ENCODE assay signal across 12 mouse cellular contexts in the genomic region with DNA sequence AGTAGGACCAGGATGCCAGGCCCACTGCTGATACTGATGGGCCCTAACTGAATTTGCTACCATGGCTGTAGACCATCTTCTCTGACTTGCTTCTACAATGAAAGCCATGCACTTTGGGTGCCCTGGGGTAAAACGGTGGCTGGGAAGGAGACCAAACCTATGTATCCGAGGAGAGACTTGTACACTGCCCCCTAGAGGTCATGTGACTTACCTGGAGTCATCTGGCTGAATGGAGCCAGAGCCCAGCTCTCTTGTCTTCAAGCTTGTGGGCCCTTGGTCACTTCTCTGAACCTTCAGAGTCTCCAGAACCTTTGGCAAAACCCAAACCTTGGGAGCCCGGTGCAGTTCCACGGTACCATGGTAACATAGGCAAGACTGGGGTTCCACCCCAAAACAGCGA.
A peak's percentile ranks its signal among the peaks of the same experiment; 100 is the strongest.
DNase-seq lines count a peak whose midpoint lies in the region; ATAC-seq and TF ChIP-seq lines count a peak whose summit lies in the region.
"Had no signal": no experiment of that assay in that cellular context is flagged by ENCODE, and none has a peak within 500 bp of the region (broad histone marks: within the 10 kb centered on the region; RNA-seq: fewer than 3 reads in every experiment).

No protein-coding gene starts in this region.

- 0 out of 2 replicates have a peak, but pooled peaks cover 4% of the 10 kb centered on the region for H3K4me1 ChIP-seq in hindbrain, postnatal 0 days (ENCODE audit: insufficient read depth, low read length)
- H3K4me1 ChIP-seq in hindbrain, embryonic 12.5 days = peaks cover 14% of the 10 kb centered on the region
- no peaks in the 10 kb centered on the region; the same call in 1 of the 2 replicates for H3K4me1 ChIP-seq in thymus, adult 2 months (replicated peaks; ENCODE audit: control insufficient read depth, insufficient read depth, low read length)
- H3K4me1 ChIP-seq in forebrain, embryonic 14.5 days (ENCODE audit: control insufficient read depth, insufficient read depth, low read length) = peaks cover 3% of the 10 kb centered on the region; the same call in 1 of the 2 replicates

- TF ChIP-seq CTCF in hindbrain, postnatal 0 days (IDR thresholded peaks at IDR 0.05; ENCODE audit: low read depth) = 0 out of 2 replicates have a peak, but pooled peaks have one; percentile 22
- peak; percentile 18; the same call in 1 of the 2 replicates for TF ChIP-seq CTCF in thymus, adult 2 months (IDR thresholded peaks at IDR 0.05; ENCODE audit: borderline replicate concordance, control insufficient read depth, extremely low read depth, insufficient read depth, low read length, poor library complexity)

- DNase-seq in hindbrain, postnatal 0 days (ENCODE audit: low spot score) = no peak
- peak; percentile 26 for DNase-seq in thymus, adult 2 months
- DNase-seq in thymus, adult 18-20 months = no peak
- DNase-seq in induced T-regulatory cell, adult 2 months (ENCODE audit: low read depth) = peak; percentile 22
- no peak for DNase-seq in adrenal gland, postnatal 25 days
- no peak for DNase-seq in forebrain, embryonic 14.5 days (ENCODE audit: low spot score)
- DNase-seq: cerebellum, adult 18-20 months; kidney, adult 18-20 months had no signal

- no peak for ATAC-seq in hindbrain, postnatal 0 days
- no peak for ATAC-seq in hindbrain, embryonic 12.5 days (ENCODE audit: low FRiP score)
- ATAC-seq in forebrain, embryonic 14.5 days = no peak

- no peaks in the 10 kb centered on the region for H3K27me3 ChIP-seq in hindbrain, postnatal 0 days (ENCODE audit: insufficient read depth, low read length)
- H3K27me3 ChIP-seq in hindbrain, embryonic 12.5 days = no peaks in the 10 kb centered on the region; the same call in 1 of the 2 replicates
- H3K27me3 ChIP-seq in thymus, adult 2 months (ENCODE audit: control insufficient read depth, insufficient read depth, low read length) = no peaks in the 10 kb centered on the region
- no peaks in the 10 kb centered on the region for H3K27me3 ChIP-seq in forebrain, embryonic 14.5 days (replicated peaks; ENCODE audit: control insufficient read depth, insufficient read depth, low read length)
- H3K27me3 ChIP-seq: neural tube, embryonic 12.5 days had no signal

- 78% methylated on average over 5 of the region's 5 CpGs for WGBS in hindbrain, postnatal 0 days
- 78% methylated on average over 5 of the region's 5 CpGs for WGBS in hindbrain, embryonic 12.5 days
- WGBS in thymus, adult 2 months = 75% methylated on average over 5 of the region's 5 CpGs
- WGBS in forebrain, embryonic 14.5 days = 79% methylated on average over 5 of the region's 5 CpGs

- no peak for TF ChIP-seq POLR2A in thymus, adult 2 months (IDR thresholded peaks at IDR 0.05; ENCODE audit: control insufficient read depth, extremely low read depth, insufficient read depth, low read length, poor library complexity)

- no peaks in the 10 kb centered on the region for H3K36me3 ChIP-seq in hindbrain, postnatal 0 days (ENCODE audit: insufficient read depth, low read length)
- H3K36me3 ChIP-seq in hindbrain, embryonic 12.5 days = no peaks in the 10 kb centered on the region
- no peaks in the 10 kb centered on the region for H3K36me3 ChIP-seq in thymus, adult 2 months (ENCODE audit: control insufficient read depth, insufficient read depth, low read length)
- H3K36me3 ChIP-seq in forebrain, embryonic 14.5 days (ENCODE audit: control insufficient read depth, insufficient read depth, low read length) = no peaks in the 10 kb centered on the region
- H3K36me3 ChIP-seq: limb, embryonic 10.5 days; neural tube, embryonic 12.5 days had no signal

- no peak overlapping the region for H3K4me3 ChIP-seq in hindbrain, postnatal 0 days (ENCODE audit: low read length)
- no peak overlapping the region for H3K4me3 ChIP-seq in hindbrain, embryonic 12.5 days
- no peak overlapping the region for H3K4me3 ChIP-seq in thymus, adult 2 months (ENCODE audit: control insufficient read depth, insufficient read depth, low read length)
- H3K4me3 ChIP-seq in forebrain, embryonic 14.5 days (ENCODE audit: low read depth, low read length) = no peak overlapping the region
- H3K4me3 ChIP-seq: limb, embryonic 10.5 days; neural tube, embryonic 12.5 days had no signal

- no peak overlapping the region for H3K4me2 ChIP-seq in hindbrain, postnatal 0 days (ENCODE audit: low read depth, low read length)
- no peak overlapping the region for H3K4me2 ChIP-seq in hindbrain, embryonic 12.5 days (replicated peaks)
- no peak overlapping the region for H3K4me2 ChIP-seq in forebrain, embryonic 14.5 days (ENCODE audit: low read length)
- H3K4me2 ChIP-seq: midbrain, embryonic 11.5 days; neural tube, embryonic 12.5 days had no signal

- H3K9me3 ChIP-seq in hindbrain, postnatal 0 days (ENCODE audit: low read length) = no peaks in the 10 kb centered on the region
- no peaks in the 10 kb centered on the region for H3K9me3 ChIP-seq in hindbrain, embryonic 12.5 days (replicated peaks)
- H3K9me3 ChIP-seq in forebrain, embryonic 14.5 days (replicated peaks; ENCODE audit: control insufficient read depth, low read length) = no peaks in the 10 kb centered on the region
- H3K9me3 ChIP-seq: limb, embryonic 10.5 days; neural tube, embryonic 12.5 days had no signal

- no peak overlapping the region for H3K27ac ChIP-seq in hindbrain, postnatal 0 days
- H3K27ac ChIP-seq in hindbrain, embryonic 12.5 days = no peak overlapping the region
- H3K27ac ChIP-seq in thymus, adult 2 months (ENCODE audit: control insufficient read depth, insufficient read depth, low read length) = no peak overlapping the region
- no peak overlapping the region for H3K27ac ChIP-seq in forebrain, embryonic 14.5 days (ENCODE audit: low read depth, low read length)
- H3K27ac ChIP-seq: limb, embryonic 10.5 days; neural tube, embryonic 12.5 days had no signal

- no peak overlapping the region for H3K9ac ChIP-seq in hindbrain, postnatal 0 days (replicated peaks; ENCODE audit: low read length)
- H3K9ac ChIP-seq in hindbrain, embryonic 12.5 days = no peak overlapping the region
- no peak overlapping the region for H3K9ac ChIP-seq in forebrain, embryonic 14.5 days (ENCODE audit: low read length)
- H3K9ac ChIP-seq: neural tube, embryonic 12.5 days had no signal

Comparison
In these comparisons a context has a peak if more than half of its experiments do, and no peak if none do; other contexts are left out.
1. DNase-seq: peak in thymus, adult 2 months (single experiment) and induced T-regulatory cell, adult 2 months (single experiment); none in hindbrain, postnatal 0 days (single experiment), thymus, adult 18-20 months (0 of 2), adrenal gland, postnatal 25 days (single experiment) and forebrain, embryonic 14.5 days (single experiment).